Mouse (Mus musculus) embryonic fibroblast, embryonic 13.5 days (primary cell): ENCODE measurements around the gene Lin54. TPM values are rescaled to one million over a fixed set of nuclear protein-coding genes. Genes with fewer than 3 reads are reported as not detected.
A peak's percentile ranks its signal among the peaks of the same experiment; 100 is the strongest.

Experiments used
- H3K27ac ChIP-seq: 2 replicates; pipeline ENCODE4 v1.5.1; 2012; ENCODE audit warnings: low read length, control low read depth, inconsistent platforms; ENCODE audit not compliant: insufficient read depth
- H3K4me1 ChIP-seq: 2 replicates; pipeline ENCODE4 v1.6.1; 2011; ENCODE audit warnings: low read length; ENCODE audit not compliant: control insufficient read depth, insufficient read depth
- H3K4me3 ChIP-seq: 2 replicates; pipeline ENCODE4 v1.5.1; 2011; ENCODE audit warnings: mild to moderate bottlenecking, control low read depth, low read length; ENCODE audit not compliant: insufficient read depth
- CTCF ChIP-seq: IDR thresholded peaks from 2 replicates; pipeline ENCODE4 v1.5.1; 2011; ENCODE audit warnings: mild to moderate bottlenecking, control low read depth, low read length, moderate library complexity, borderline replicate concordance; ENCODE audit not compliant: insufficient read depth
- POLR2A ChIP-seq: IDR thresholded peaks from 2 replicates; pipeline ENCODE4 v1.6.1; 2011; ENCODE audit warnings: low read depth, mild to moderate bottlenecking, control low read depth, low read length, moderate library complexity
- polyA plus RNA-seq: library from polyadenylated mRNA; stranded (reverse); fragments of >200 nt; gene quantifications from 2 replicates; pipeline ENCODE4 v1.2.4, GENCODE M21; 2011; ENCODE audit warnings: low read depth; ENCODE audit not compliant: missing spikeins, insufficient read length

The Lin54 gene
- polyA plus RNA-seq, 1 experiment: 23.8 TPM

DNA sequence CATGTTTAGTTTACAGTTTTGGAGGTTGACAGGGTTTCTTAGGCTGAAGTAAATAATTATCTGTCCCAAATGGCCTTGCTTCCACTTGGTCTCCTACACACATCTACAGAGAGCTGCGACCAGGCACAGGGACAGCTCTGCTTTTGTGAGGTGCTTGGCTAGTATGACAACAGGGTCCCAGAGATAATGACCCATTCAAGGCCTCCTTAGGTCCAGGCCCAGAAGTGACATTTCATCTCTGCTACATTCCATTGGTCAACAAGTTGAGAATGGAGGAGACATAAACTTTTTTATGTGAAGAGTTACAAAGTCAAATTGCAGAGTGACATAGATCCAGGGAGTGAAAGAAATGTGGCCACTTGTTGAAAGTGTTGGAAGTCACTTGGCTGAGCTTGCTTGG is 22.9 kb upstream of the Lin54 start:
- H3K4me3 ChIP-seq: no peak overlapping the region

GRCm38 (mm10) chr5:100520223-100520622 is 19.8 kb upstream of the Lin54 start:
- no peak for TF ChIP-seq POLR2A
- no peak for TF ChIP-seq CTCF
- H3K27ac ChIP-seq: no peak overlapping the region
- peaks cover 2% of the 10 kb centered on the region; the same call in 1 of the 2 replicates for H3K4me1 ChIP-seq
- H3K4me3 ChIP-seq: peak overlapping the region; percentile 19

More for the DNA sequence above, 22.9 kb upstream of the Lin54 start:
- TF ChIP-seq POLR2A (no peak), CTCF (no peak)
- Histone ChIP-seq H3K27ac (no peak overlapping the region), H3K4me1 (peaks cover 2% of the 10 kb centered on the region; the same call in 1 of the 2 replicates)

DNA sequence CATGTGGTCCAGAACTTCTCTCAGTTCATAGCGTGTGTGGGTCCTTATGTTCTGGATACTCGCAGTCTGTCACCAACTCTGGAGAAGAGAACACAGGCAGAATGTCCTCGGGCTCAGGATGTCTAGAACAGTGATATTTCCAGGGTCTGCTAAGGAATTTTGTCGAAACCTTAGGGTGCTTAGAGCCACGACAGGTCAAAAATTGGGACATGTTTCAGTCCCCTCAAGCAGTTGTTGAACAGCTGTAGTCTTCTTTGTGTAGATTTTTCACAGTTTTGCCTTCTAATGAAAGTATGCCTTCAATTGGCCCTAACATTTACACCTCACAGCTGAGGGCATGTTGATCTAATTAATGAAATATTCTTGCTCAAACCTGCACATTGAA is 18.6 kb upstream of the Lin54 start:
- Histone ChIP-seq H3K4me3 (peak overlapping the region; percentile 82), H3K27ac (peak overlapping the region; percentile 47; the same call in 1 of the 2 replicates), H3K4me1 (peaks cover 2% of the 10 kb centered on the region; the same call in 1 of the 2 replicates)
- no peak for TF ChIP-seq POLR2A
- no peak for TF ChIP-seq CTCF

DNA sequence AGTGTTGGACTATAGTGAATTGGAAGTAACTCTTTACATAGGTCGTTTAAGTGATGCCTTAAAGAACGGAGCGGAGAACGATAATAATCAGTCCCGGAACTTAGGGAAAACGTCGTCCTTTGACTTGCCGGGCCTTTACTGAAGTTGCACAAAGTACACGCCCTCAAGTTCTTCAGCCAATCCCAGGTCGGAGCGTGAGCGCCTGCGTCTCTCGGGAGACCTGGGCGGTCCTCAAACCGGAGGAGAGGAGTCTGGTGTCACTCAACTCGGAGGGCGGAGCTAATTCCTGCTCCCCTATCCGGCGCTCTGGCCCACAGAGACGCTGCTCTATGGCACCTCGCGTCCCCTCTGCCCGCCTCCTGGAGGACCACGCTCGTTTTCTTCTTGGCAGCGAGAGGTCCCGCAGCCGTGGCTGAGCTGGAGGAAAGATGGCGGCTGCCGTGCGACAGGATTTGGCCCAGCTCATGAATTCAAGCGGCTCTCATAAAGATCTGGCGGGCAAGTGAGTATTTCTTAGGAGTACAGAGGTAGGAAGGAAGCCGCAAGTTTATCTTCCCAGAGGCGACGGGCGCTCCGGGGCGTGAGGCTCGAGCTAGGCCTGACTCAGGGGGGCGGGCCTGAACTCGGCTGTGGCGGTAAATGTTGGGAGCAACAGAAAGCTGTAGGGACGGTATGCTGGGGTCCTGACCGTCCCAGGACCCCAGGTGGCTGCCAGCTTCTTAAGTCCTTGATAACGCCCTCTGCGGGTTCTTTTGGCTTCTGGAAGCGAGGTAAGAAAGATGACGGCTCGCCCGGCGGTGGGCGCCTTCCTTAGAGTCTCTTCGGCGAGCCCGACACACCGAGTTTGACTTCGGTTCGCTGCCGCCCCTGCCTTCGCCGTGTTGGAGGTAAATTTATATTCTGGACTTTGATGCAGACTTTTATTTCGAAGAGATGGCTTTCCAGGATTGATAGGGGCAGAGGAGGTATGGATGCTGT is 17.9 kb upstream of the Lin54 start, which contains the start of gene Cops4:
Cops4 (plus strand) TSS at position 261 of the 978 bp plus-strand sequence.
- H3K4me1 ChIP-seq: peaks cover 2% of the 10 kb centered on the region; the same call in 1 of the 2 replicates
- peak within 1 kb of the TSS; percentile 82 for H3K4me3 ChIP-seq
- peak within 1 kb of the TSS; percentile 47 for H3K27ac ChIP-seq
- TF ChIP-seq CTCF (no peak), POLR2A (peak; percentile 69)

- Histone ChIP-seq H3K4me3 (no peak overlapping the region), H3K27ac (no peak overlapping the region), H3K4me1 (no peaks in the 10 kb centered on the region)
- no peak for TF ChIP-seq CTCF
- no peak for TF ChIP-seq POLR2A
These were observed 12.1 kb upstream of the Lin54 start for GRCm38 (mm10) chr5:100512576-100512975.

DNA sequence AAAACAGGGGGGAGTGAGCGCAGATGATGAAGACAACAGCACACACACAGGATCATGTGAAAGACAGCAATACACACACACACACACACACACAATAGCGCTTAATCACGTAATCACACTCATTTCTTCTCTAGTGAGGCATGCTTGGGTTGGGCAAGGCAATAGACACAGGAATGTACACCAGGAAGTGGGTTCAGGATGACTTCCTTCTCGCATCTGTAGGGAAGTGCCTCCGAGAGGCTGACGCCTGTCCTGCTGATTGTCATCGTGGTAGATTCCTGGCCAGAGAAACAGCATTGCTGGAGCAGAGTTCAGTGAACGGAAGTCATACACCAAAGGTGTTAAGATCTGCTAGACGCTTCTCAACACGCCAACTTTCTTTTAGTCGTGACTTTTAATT is 8.8 kb upstream of the Lin54 start:
- TF ChIP-seq POLR2A (no peak), CTCF (no peak)
- Histone ChIP-seq H3K27ac (no peak overlapping the region), H3K4me1 (no peaks in the 10 kb centered on the region), H3K4me3 (no peak overlapping the region)

DNA sequence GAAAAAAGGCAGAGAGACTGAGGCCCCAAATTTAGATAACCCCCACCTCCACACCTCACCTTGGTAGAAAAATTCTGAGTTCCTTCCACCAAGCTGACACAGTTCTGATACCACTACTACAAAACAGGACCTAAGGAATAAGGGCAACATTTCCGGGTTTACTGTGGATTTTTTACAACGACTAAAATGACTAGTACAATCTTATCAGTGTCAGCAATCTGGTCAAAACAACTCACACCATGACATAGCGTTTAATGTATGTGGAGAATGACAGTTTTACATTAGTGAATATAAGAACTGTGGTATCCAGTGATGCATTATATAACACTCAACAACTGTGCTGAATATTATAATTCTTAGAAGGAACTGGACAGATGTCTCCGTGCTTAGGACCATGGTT is 828 bp upstream of the Lin54 start:
- H3K4me3 ChIP-seq: no peak overlapping the region
- no peak overlapping the region for H3K27ac ChIP-seq
- no peak for TF ChIP-seq POLR2A
- no peak for TF ChIP-seq CTCF
- no peaks in the 10 kb centered on the region; the same call in 1 of the 2 replicates for H3K4me1 ChIP-seq

GRCm38 (mm10) chr5:100499831-100500304 is 571 bp downstream of the Lin54 start:
- Histone ChIP-seq H3K4me3 (peak overlapping the region; percentile 91), H3K27ac (no peak overlapping the region), H3K4me1 (no peaks in the 10 kb centered on the region; the same call in 1 of the 2 replicates)
- TF ChIP-seq CTCF (no peak), POLR2A (no peak)

DNA sequence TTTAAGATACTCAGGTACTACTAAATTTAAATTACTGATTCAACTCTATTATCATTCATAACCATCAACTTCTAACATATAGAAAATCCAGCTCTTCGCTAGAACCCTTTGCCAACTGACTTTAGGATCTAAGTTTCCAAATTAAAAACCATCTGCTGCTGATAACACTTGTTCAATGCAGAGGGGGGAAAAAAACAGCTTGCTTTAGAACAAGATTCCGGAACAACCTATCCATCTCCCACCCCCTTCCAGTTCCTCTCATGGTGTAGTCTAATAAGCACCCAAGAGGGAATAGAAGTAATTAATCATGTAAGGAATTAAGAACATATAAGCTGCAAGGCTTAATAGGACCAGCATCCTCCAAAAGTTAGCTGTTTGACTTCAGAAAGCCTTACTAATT is 1.2 kb downstream of the Lin54 start:
- Histone ChIP-seq H3K4me1 (no peaks in the 10 kb centered on the region; the same call in 1 of the 2 replicates), H3K27ac (no peak overlapping the region), H3K4me3 (peak overlapping the region; percentile 91)
- no peak for TF ChIP-seq CTCF

DNA sequence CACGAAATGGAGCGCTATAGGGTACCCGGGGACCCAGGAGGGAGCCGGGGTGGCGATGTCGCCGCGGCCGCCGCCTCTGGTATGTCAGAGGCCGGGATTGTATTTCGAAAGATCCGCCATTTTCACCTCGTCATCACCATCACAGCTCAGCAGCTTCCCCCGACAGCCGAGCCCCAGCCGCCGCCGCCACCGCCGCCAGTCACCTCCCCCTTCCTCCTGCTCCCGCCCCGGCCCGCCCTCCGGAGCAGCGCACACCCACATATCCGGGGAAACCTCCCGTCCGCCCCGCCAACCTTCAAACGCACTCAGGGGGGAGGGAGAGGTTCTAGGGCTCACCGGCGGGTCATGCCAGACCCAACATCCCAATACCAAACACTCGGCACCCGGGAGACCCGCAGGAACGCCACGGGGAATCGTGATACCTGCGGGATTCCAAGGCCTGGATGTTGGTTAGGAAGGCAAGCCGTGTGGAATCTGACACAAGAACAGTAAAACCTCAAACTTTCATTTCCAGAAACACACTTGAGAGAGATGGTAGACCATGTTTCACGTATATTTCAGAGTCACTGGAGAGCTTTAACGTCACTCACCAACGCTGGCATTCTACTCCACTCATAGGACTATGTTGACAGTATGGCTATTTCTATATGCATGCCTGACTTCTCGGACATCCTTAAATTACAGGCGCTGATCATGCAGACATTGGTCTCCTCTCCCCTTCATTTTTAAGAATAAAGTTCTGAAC is 1.8 kb downstream of the Lin54 start:
- peak; percentile 45 for TF ChIP-seq POLR2A
- no peak for TF ChIP-seq CTCF
- peak overlapping the region; percentile 66 for H3K27ac ChIP-seq
- H3K4me3 ChIP-seq: peak overlapping the region; percentile 91
- H3K4me1 ChIP-seq: no peaks in the 10 kb centered on the region; the same call in 1 of the 2 replicates
